Mouse (Mus musculus): Measurements from ENCODE around the gene Fance. TPM values are rescaled to one million over a fixed set of nuclear protein-coding genes. Genes with fewer than 3 reads are reported as not detected.
A peak's percentile ranks its signal among the peaks of the same experiment; 100 is the strongest.

Fance gene
- polyA plus RNA-seq, 2 experiments: 5.5 to 9.4 TPM

DNA sequence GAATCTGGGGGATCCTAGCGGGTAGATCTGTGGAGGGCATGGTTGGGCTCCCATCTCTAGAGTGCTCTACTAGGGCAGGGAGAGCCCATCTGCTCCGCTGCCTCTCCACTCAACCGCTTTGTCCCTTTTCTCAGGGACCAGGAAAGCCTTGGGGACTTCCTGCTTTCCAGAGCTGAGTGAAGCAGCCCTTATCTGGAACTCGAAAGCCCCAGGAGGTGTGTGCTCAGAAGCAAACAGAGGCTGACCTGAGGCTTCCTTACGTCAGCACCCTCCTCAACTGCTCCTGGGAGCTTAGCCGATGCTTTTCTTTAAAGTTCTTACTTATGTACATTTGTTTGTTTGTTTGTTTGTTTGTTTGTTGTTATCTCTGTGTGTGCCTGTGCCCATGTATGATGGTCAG, 40.5 kb upstream of the Fance start:
- no peak overlapping the region for H3K27ac ChIP-seq

DNA sequence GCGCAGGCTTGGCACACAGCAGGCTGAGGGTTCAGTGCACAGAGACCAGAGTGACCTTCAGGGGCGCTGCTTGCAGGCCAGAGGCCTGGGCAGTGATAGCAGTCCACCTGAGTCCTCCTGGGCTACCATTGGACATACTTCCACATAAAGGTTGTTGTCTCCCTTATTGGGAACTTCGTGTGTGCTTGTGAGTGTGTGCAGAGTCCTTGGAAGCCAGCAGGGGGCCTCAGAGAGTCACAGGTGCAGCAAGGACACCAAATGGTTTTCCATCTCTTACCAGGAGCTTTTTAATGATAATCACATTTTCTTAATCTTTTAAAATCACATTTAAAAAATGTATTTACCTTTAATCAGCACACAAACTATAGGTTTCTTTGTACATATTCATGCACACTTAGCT, 38.6 kb upstream of the Fance start:
- no peak for DNase-seq (ENCODE audit: low read depth in 3 of 3, low spot score in 3 of 3)
- no peak overlapping the region for H3K4me2 ChIP-seq (ENCODE audit: low read depth)
- no peak for TF ChIP-seq EP300 (IDR thresholded peaks at IDR 0.05; ENCODE audit: low read depth)
- peak; percentile 77 for TF ChIP-seq CTCF (IDR thresholded peaks at IDR 0.05; ENCODE audit: low read depth)
- H3K9me3 ChIP-seq (ENCODE audit: control insufficient read depth, low read length): no peaks in the 10 kb centered on the region
- no peak overlapping the region for H3K9ac ChIP-seq (replicated peaks)
- no peak overlapping the region for H3K27ac ChIP-seq
- H3K36me3 ChIP-seq (replicated peaks; ENCODE audit: control insufficient read depth, insufficient read depth, low read depth): no peaks in the 10 kb centered on the region
- no peaks in the 10 kb centered on the region for H3K27me3 ChIP-seq (ENCODE audit: control insufficient read depth, insufficient read depth, low read length)
- no peak for ATAC-seq (ENCODE audit: insufficient read depth)
- peaks cover 4 to 21% of the 10 kb centered on the region in 2 experiments; a peak in 3 of 4 replicates for H3K4me1 ChIP-seq (replicated peaks; ENCODE audit: control insufficient read depth in 2 of 2, insufficient read depth in 2 of 2, low read length in 1 of 2)
- H3K4me3 ChIP-seq (ENCODE audit: insufficient read depth in 1 of 2, low read depth in 2 of 2, low read length in 2 of 2): no peak overlapping the region
- 55% methylated on average over 3 of the region's 3 CpGs for WGBS (ENCODE audit: insufficient replicate concordance)

More for the DNA sequence above, 40.5 kb upstream of the Fance start:
- DNase-seq (ENCODE audit: low read depth in 3 of 3, low spot score in 3 of 3) (no peak), ATAC-seq (ENCODE audit: insufficient read depth) (no peak)
- 56% methylated on average over 6 of the region's 6 CpGs for whole genome bisulfite sequencing (ENCODE audit: insufficient replicate concordance)
- H3K4me2 ChIP-seq (ENCODE audit: low read depth): no peak overlapping the region
- no peaks in the 10 kb centered on the region for H3K27me3 ChIP-seq (ENCODE audit: control insufficient read depth, insufficient read depth, low read length)
- TF ChIP-seq CTCF (IDR thresholded peaks at IDR 0.05; ENCODE audit: low read depth) (no peak), EP300 (IDR thresholded peaks at IDR 0.05; ENCODE audit: low read depth) (no peak)
- no peaks in the 10 kb centered on the region for H3K9me3 ChIP-seq (ENCODE audit: control insufficient read depth, low read length)
- H3K4me3 ChIP-seq (ENCODE audit: insufficient read depth in 1 of 2, low read depth in 2 of 2, low read length in 2 of 2): no peak overlapping the region
- H3K36me3 ChIP-seq (replicated peaks; ENCODE audit: control insufficient read depth, insufficient read depth, low read depth): no peaks in the 10 kb centered on the region
- H3K4me1 ChIP-seq (replicated peaks; ENCODE audit: control insufficient read depth in 2 of 2, insufficient read depth in 2 of 2, low read length in 1 of 2): peaks cover 2 to 10% of the 10 kb centered on the region in 2 experiments; a peak in 3 of 4 replicates
- H3K9ac ChIP-seq (replicated peaks): no peak overlapping the region

DNA sequence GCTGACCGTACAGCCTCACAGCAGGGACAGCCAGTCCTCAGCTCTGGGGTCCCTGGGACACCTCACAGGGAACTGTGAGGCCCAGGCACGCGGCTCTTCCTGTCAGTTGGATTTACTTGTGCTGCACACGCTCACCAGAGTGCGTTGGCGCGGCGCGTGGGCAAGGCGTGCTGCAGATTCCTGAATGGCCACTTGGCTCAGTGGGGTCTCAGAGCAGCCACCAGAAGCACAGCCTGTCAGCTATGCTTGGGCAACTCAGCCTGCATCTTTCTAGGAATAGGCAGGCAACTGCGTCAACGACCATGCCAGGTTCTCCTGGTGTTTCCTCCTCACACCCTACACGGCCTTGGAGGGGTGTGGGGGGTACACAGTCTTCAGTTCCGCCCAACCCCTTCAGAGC, 36.1 kb upstream of the Fance start:
- Histone ChIP-seq H3K4me3 (ENCODE audit: insufficient read depth in 1 of 2, low read depth in 2 of 2, low read length in 2 of 2) (no peak overlapping the region), H3K36me3 (replicated peaks; ENCODE audit: control insufficient read depth, insufficient read depth, low read depth) (no peaks in the 10 kb centered on the region), H3K4me2 (ENCODE audit: low read depth) (no peak overlapping the region), H3K27me3 (ENCODE audit: control insufficient read depth, insufficient read depth, low read length) (no peaks in the 10 kb centered on the region), H3K4me1 (replicated peaks; ENCODE audit: control insufficient read depth in 2 of 2, insufficient read depth in 2 of 2, low read length in 1 of 2) (peaks cover 4 to 16% of the 10 kb centered on the region in 2 experiments; a peak in 3 of 4 replicates), H3K9me3 (ENCODE audit: control insufficient read depth, low read length) (no peaks in the 10 kb centered on the region), H3K9ac (replicated peaks) (no peak overlapping the region), H3K27ac (no peak overlapping the region)
- TF ChIP-seq EP300 (IDR thresholded peaks at IDR 0.05; ENCODE audit: low read depth): no peak
- no peak for TF ChIP-seq CTCF (IDR thresholded peaks at IDR 0.05; ENCODE audit: low read depth)
- 81% methylated on average over 14 of the region's 14 CpGs for WGBS (ENCODE audit: insufficient replicate concordance)
- ATAC-seq (ENCODE audit: insufficient read depth) (no peak), DNase-seq (ENCODE audit: low read depth in 3 of 3, low spot score in 3 of 3) (no peak)

DNA sequence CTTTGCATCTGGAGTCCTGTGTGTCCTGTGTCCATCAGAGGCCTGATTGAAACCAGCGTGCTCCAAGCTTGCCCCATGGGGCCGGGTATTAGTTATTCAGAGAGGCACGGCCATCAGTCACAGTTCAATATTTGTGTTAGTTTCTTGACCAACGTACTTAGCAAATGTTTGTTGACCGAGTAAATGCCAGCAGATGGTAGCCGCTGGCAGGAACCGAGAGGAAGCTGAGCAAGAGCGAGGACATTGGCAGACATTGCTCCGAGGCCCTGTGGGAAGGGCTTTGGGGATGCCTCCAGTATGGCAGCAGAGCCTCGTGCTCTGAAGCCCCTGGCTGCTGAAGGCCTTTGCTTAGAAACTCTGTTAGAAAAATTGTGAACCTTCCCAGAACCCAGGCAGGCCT, 35.6 kb upstream of the Fance start:
- Histone ChIP-seq H3K27me3 (ENCODE audit: control insufficient read depth, insufficient read depth, low read length) (no peaks in the 10 kb centered on the region), H3K4me3 (ENCODE audit: insufficient read depth in 1 of 2, low read depth in 2 of 2, low read length in 2 of 2) (no peak overlapping the region), H3K4me1 (replicated peaks; ENCODE audit: control insufficient read depth in 2 of 2, insufficient read depth in 2 of 2, low read length in 1 of 2) (peaks cover 4 to 16% of the 10 kb centered on the region in 2 experiments; a peak in 3 of 4 replicates), H3K27ac (no peak overlapping the region), H3K4me2 (ENCODE audit: low read depth) (no peak overlapping the region), H3K9me3 (ENCODE audit: control insufficient read depth, low read length) (no peaks in the 10 kb centered on the region), H3K36me3 (replicated peaks; ENCODE audit: control insufficient read depth, insufficient read depth, low read depth) (no peaks in the 10 kb centered on the region), H3K9ac (replicated peaks) (no peak overlapping the region)
- no peak for DNase-seq (ENCODE audit: low read depth in 3 of 3, low spot score in 3 of 3)
- no peak for TF ChIP-seq EP300 (IDR thresholded peaks at IDR 0.05; ENCODE audit: low read depth)
- no peak for ATAC-seq (ENCODE audit: insufficient read depth)
- WGBS (ENCODE audit: insufficient replicate concordance): 65% methylated on average over 10 of the region's 10 CpGs

DNA sequence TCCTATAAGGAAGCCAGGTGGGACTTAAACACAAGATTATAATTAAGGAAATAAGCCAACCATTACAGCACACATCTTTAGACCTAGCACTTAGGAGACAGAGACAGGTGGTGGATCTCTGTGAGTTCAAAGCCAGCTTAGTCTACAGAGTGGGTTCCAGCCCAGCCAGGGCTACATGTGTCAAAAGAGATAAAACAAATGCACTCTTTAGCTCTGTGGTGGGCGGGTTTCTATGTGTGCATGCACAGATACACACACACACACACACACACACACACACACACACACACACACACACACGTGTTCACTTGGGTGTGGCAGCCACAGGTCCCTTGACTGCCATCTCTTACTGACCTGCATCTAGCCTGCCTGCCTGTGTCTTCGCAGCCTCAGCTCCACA, 35.2 kb upstream of the Fance start:
- DNase-seq (ENCODE audit: low read depth in 3 of 3, low spot score in 3 of 3): no peak
- no peak overlapping the region for H3K4me3 ChIP-seq (ENCODE audit: insufficient read depth in 1 of 2, low read depth in 2 of 2, low read length in 2 of 2)
- H3K4me2 ChIP-seq (ENCODE audit: low read depth): no peak overlapping the region
- H3K4me1 ChIP-seq (replicated peaks; ENCODE audit: control insufficient read depth in 2 of 2, insufficient read depth in 2 of 2, low read length in 1 of 2): peaks cover 4 to 16% of the 10 kb centered on the region in 2 experiments; a peak in 3 of 4 replicates
- 31% methylated on average over 3 of the region's 3 CpGs for WGBS (ENCODE audit: insufficient replicate concordance)
- H3K9me3 ChIP-seq (ENCODE audit: control insufficient read depth, low read length): no peaks in the 10 kb centered on the region
- no peaks in the 10 kb centered on the region for H3K36me3 ChIP-seq (replicated peaks; ENCODE audit: control insufficient read depth, insufficient read depth, low read depth)
- H3K9ac ChIP-seq (replicated peaks): no peak overlapping the region
- no peaks in the 10 kb centered on the region for H3K27me3 ChIP-seq (ENCODE audit: control insufficient read depth, insufficient read depth, low read length)
- peak; percentile 59; the same call in 1 of the 2 replicates for ATAC-seq (ENCODE audit: insufficient read depth)
- no peak overlapping the region for H3K27ac ChIP-seq
- no peak for TF ChIP-seq CTCF (IDR thresholded peaks at IDR 0.05; ENCODE audit: low read depth)
- TF ChIP-seq EP300 (IDR thresholded peaks at IDR 0.05; ENCODE audit: low read depth): no peak

All from liver, embryonic 14.5 days (tissue).